Mouse (Mus musculus) spleen, postnatal 10 days (tissue): ENCODE results near the gene Bank1.

Source experiments
- DNase-seq, 2 experiments: peaks; one replicate each; pipeline ENCODE4 v3.0.0; 2021 to 2022; ENCODE audit warnings: low spot score in 2 of 2

Bank1 gene

DNA sequence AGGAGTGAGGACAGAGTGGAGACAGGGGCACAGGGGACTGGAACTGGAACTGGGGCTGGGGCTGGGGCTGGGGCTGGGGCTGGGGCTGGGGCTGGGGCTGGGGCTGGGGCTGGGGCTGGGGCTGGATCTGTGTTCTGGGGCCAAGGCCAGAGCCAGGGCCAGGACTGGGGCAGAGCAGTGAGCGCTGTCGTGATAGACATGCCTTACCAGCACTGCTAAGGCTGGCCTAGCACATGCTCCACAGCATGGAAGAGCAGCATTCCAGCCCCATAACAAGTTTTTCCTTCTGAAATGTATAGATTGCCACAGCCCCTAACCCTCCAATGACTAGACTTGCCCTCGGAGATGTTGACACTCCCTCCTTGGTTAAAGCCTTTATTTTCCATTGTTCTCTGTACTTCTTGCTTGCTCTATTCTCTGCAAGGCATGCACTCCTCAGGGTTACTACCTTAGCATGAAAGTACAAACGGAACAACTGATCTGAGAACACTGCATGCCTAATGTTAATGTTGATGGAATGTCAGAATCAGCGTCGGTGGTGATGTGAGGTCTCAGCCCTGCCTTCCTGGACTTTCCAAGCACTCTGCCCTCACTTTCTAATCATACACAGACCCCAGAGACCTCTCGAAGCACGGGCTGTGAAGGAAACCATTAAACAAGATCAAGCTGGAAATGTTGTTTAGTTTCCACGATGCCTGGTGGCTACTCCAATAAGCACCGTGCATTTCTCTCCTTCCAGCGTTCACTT lies 318.6 kb downstream of the Bank1 start:
- DNase-seq, result no peak
